Comparison of ENCODE assay signal across 20 mouse cellular contexts in the genomic region with DNA sequence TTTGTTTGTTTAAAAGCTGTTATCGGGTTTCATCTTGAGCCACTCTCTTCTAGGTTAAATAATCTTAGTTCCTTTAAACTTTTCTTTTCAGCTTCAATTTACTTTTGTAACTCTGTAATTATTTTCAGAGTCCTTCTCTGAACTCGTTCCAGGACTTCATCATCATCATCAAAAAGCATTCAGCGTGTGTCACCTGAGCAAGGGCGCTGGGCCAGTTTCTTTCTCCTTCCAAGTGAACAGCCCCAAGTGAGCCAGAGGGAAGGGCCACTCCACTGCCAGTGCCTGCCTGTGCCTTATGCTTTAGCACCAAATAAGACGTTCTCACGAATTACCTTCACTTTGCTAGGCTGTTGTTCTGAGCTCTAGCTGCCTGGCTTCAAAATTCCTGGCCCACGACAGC.
DNase-seq lines count a peak whose midpoint lies in the region; ATAC-seq and TF ChIP-seq lines count a peak whose summit lies in the region.
"Had no signal": no experiment of that assay in that cellular context is flagged by ENCODE, and none has a peak within 500 bp of the region (broad histone marks: within the 10 kb centered on the region; RNA-seq: fewer than 3 reads in every experiment).

No protein-coding gene starts in this region.

- 0 out of 2 replicates have a peak overlapping the region, but pooled peaks have one; percentile 53 for H3K27ac ChIP-seq in forebrain, embryonic 10.5 days
- no peak overlapping the region for H3K27ac ChIP-seq in forebrain, embryonic 11.5 days (ENCODE audit: low read depth, low read length)
- 0 out of 2 replicates have a peak overlapping the region, but pooled peaks have one; percentile 42 for H3K27ac ChIP-seq in lung, embryonic 14.5 days (ENCODE audit: low read depth)
- no peak overlapping the region for H3K27ac ChIP-seq in midbrain, embryonic 11.5 days (ENCODE audit: low read depth, low read length)
- H3K27ac ChIP-seq: embryonic facial prominence, embryonic 12.5 days; heart, embryonic 10.5 days; hindbrain, embryonic 13.5 days had no signal

- no peak for ATAC-seq in forebrain, embryonic 11.5 days (replicated peaks; ENCODE audit: low FRiP score)
- ATAC-seq in lung, embryonic 14.5 days (ENCODE audit: insufficient read depth), result no peak
- no peak for ATAC-seq in midbrain, embryonic 11.5 days (ENCODE audit: low FRiP score)
- ATAC-seq: forebrain, embryonic 14.5 days had no signal

- TF ChIP-seq CTCF in lung, embryonic 14.5 days (IDR thresholded peaks at IDR 0.05; ENCODE audit: low read depth), result no peak

- no peak overlapping the region for H3K4me3 ChIP-seq in forebrain, embryonic 10.5 days
- H3K4me3 ChIP-seq in forebrain, embryonic 11.5 days (ENCODE audit: low read depth, low read length), result no peak overlapping the region
- H3K4me3 ChIP-seq in lung, embryonic 14.5 days (ENCODE audit: low read depth, low read length), result no peak overlapping the region
- no peak overlapping the region for H3K4me3 ChIP-seq in midbrain, embryonic 11.5 days (ENCODE audit: low read depth, low read length)
- H3K4me3 ChIP-seq: embryonic facial prominence, embryonic 12.5 days; heart, embryonic 10.5 days; hindbrain, embryonic 13.5 days had no signal

- H3K4me2 ChIP-seq in forebrain, embryonic 11.5 days (ENCODE audit: low read depth, low read length, severe bottlenecking), result no peak overlapping the region
- H3K4me2 ChIP-seq in lung, embryonic 14.5 days, result no peak overlapping the region
- no peak overlapping the region for H3K4me2 ChIP-seq in midbrain, embryonic 11.5 days
- H3K4me2 ChIP-seq: embryonic facial prominence, embryonic 12.5 days; hindbrain, embryonic 13.5 days had no signal

- peaks cover 98% of the 10 kb centered on the region for H3K27me3 ChIP-seq in forebrain, embryonic 10.5 days (ENCODE audit: poor library complexity, severe bottlenecking)
- H3K27me3 ChIP-seq in forebrain, embryonic 11.5 days (ENCODE audit: control insufficient read depth, insufficient read depth, low read length), result peaks cover 29% of the 10 kb centered on the region
- 0 out of 2 replicates have a peak, but pooled peaks cover 3% of the 10 kb centered on the region for H3K27me3 ChIP-seq in lung, embryonic 14.5 days (ENCODE audit: insufficient read depth, low read length)
- H3K27me3 ChIP-seq in midbrain, embryonic 11.5 days (ENCODE audit: control insufficient read depth, insufficient read depth, low read length), result peaks cover 61% of the 10 kb centered on the region

- WGBS in forebrain, embryonic 10.5 days, result 58% methylated on average over 7 of the region's 7 CpGs
- WGBS in forebrain, embryonic 11.5 days, result 53% methylated on average over 7 of the region's 7 CpGs
- 42% methylated on average over 7 of the region's 7 CpGs for WGBS in lung, embryonic 14.5 days
- WGBS in midbrain, embryonic 11.5 days, result 55% methylated on average over 7 of the region's 7 CpGs

- no peak for DNase-seq in forebrain, embryonic 10.5 days (ENCODE audit: extremely low spot score, low spot score)
- DNase-seq in forebrain, embryonic 11.5 days (ENCODE audit: low spot score), result no peak
- peak; percentile 45 to 49 for DNase-seq in kidney, postnatal 25 days
- DNase-seq in kidney, postnatal 14 days, result no peak
- no peak for DNase-seq in lung, embryonic 14.5 days
- DNase-seq in lung, postnatal 10 days, result no peak
- DNase-seq in lung, postnatal 25 days (ENCODE audit: low spot score), result peak; percentile 16
- DNase-seq in midbrain, embryonic 11.5 days (ENCODE audit: low spot score, missing footprints), result no peak
- DNase-seq: adrenal gland, postnatal 10 days; cerebellum, adult 11 months; cerebellum, adult 8-10 months; cerebellum, postnatal 14 days; embryo, embryonic 11 days; gastrocnemius, postnatal 36 days; heart, adult 18-20 months; heart, postnatal 14 days had no signal

- H3K9me3 ChIP-seq in forebrain, embryonic 10.5 days, result no peaks in the 10 kb centered on the region
- H3K9me3 ChIP-seq in forebrain, embryonic 11.5 days (ENCODE audit: control insufficient read depth, low read length), result no peaks in the 10 kb centered on the region
- no peaks in the 10 kb centered on the region for H3K9me3 ChIP-seq in lung, embryonic 14.5 days (ENCODE audit: low read depth, low read length)
- no peaks in the 10 kb centered on the region for H3K9me3 ChIP-seq in midbrain, embryonic 11.5 days (ENCODE audit: control insufficient read depth, low read length)
- H3K9me3 ChIP-seq: embryonic facial prominence, embryonic 12.5 days; heart, embryonic 10.5 days; hindbrain, embryonic 13.5 days had no signal

- no peak overlapping the region for H3K9ac ChIP-seq in forebrain, embryonic 11.5 days (ENCODE audit: low read length)
- H3K9ac ChIP-seq in lung, embryonic 14.5 days, result no peak overlapping the region
- no peak overlapping the region for H3K9ac ChIP-seq in midbrain, embryonic 11.5 days (ENCODE audit: low read length)
- H3K9ac ChIP-seq: embryonic facial prominence, embryonic 12.5 days; hindbrain, embryonic 13.5 days had no signal

- no peaks in the 10 kb centered on the region for H3K36me3 ChIP-seq in forebrain, embryonic 10.5 days (replicated peaks)
- no peaks in the 10 kb centered on the region for H3K36me3 ChIP-seq in forebrain, embryonic 11.5 days (ENCODE audit: control insufficient read depth, insufficient read depth, low read length)
- H3K36me3 ChIP-seq in lung, embryonic 14.5 days (ENCODE audit: insufficient read depth), result no peaks in the 10 kb centered on the region
- H3K36me3 ChIP-seq in midbrain, embryonic 11.5 days (ENCODE audit: control insufficient read depth, insufficient read depth, low read length), result no peaks in the 10 kb centered on the region
- H3K36me3 ChIP-seq: embryonic facial prominence, embryonic 12.5 days; heart, embryonic 10.5 days; hindbrain, embryonic 13.5 days had no signal

- peaks cover 21% of the 10 kb centered on the region; the same call in 1 of the 2 replicates for H3K4me1 ChIP-seq in forebrain, embryonic 10.5 days
- H3K4me1 ChIP-seq in forebrain, embryonic 11.5 days (replicated peaks; ENCODE audit: control insufficient read depth, insufficient read depth, low read length), result no peaks in the 10 kb centered on the region
- H3K4me1 ChIP-seq in lung, embryonic 14.5 days (ENCODE audit: insufficient read depth), result no peaks in the 10 kb centered on the region; the same call in 1 of the 2 replicates
- H3K4me1 ChIP-seq in midbrain, embryonic 11.5 days (ENCODE audit: control insufficient read depth, insufficient read depth, low read length), result no peaks in the 10 kb centered on the region
- H3K4me1 ChIP-seq: heart, embryonic 10.5 days; hindbrain, embryonic 13.5 days had no signal

Comparison
In these comparisons a context has a peak if more than half of its experiments do, and no peak if none do; other contexts are left out.
1. DNase-seq: peak in kidney, postnatal 25 days (2 of 2) and lung, postnatal 25 days (single experiment); none in forebrain, embryonic 10.5 days (single experiment), forebrain, embryonic 11.5 days (single experiment), kidney, postnatal 14 days (single experiment), lung, embryonic 14.5 days (single experiment), lung, postnatal 10 days (single experiment) and midbrain, embryonic 11.5 days (single experiment).
2. H3K27ac ChIP-seq: peak in forebrain, embryonic 10.5 days (single experiment) and lung, embryonic 14.5 days (single experiment); none in forebrain, embryonic 11.5 days (single experiment) and midbrain, embryonic 11.5 days (single experiment).